Mouse (Mus musculus): ENCODE data around the gene Plvap.

DNA sequence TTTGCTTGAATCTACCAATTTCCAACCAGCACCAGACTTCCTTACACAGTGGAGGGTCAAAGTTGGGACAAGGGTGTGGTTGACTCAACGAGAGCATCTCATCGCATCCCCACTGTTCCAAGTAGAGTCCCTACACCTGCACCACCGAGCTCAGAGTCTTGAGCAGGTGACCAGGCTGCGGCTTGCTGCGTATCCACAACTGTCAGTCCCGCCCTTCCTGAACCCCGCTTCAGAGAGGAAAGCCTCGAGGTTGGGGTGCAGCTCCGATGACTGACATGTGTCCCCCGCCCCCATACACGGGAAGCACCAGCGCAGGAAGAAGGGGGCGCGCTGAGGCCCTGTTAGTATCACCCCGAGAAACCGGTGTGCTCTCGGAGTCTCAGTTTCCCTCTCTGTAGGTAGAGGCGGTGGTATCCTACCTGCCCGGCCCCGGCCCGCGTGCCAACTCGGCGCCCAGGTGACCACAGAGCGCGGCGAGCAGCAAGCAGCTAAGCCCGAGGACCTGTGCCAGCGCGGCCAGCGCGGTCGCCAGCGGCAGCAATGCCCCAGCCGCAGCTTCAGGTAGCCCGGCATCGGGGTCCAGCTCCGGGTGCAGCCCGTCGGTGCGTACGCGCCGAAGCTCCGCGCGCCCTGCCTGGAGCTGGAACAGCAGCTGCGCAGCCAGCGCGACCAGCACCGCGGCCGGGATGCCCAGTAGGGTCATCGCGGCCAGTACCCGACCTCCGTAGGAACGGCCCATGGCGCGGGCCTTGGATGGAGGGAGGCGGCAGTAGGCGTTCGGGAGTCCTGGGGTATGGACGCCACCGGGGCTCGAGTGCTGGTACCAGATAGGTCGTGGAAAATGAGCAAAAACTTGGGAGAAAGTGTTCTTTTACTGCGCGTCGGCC is 46.8 kb upstream of the Plvap start, which contains the start of gene Tmem221:
- TF ChIP-seq CTCF (IDR thresholded peaks at IDR 0.05; ENCODE audit: low read depth) (peak; percentile 33; the same call in 1 of the 2 replicates), EP300 (IDR thresholded peaks at IDR 0.05; ENCODE audit: low read depth) (no peak)
